Mouse (Mus musculus) myocyte (in vitro differentiated cells): ENCODE data around the gene Tnr. TPM values are rescaled to one million over a fixed set of nuclear protein-coding genes. Genes with fewer than 3 reads are reported as not detected.

Source experiments
- H3K27me3 ChIP-seq: one replicate; pipeline ENCODE4 v1.6.1; 2011; ENCODE audit not compliant: control insufficient read depth, insufficient read depth, insufficient read length
- H3K36me3 ChIP-seq: one replicate; pipeline ENCODE4 v1.6.1; 2011; ENCODE audit not compliant: control insufficient read depth, insufficient read depth
- H3K4me2 ChIP-seq: one replicate; pipeline ENCODE4 v1.6.1; 2011; ENCODE audit warnings: low read depth, control low read depth
- H3K4me3 ChIP-seq: one replicate; pipeline ENCODE4 v1.5.1; 2011; ENCODE audit warnings: mild to moderate bottlenecking, control low read depth, moderate library complexity
- H3K79me2 ChIP-seq: one replicate; pipeline ENCODE4 v1.6.1; 2011; ENCODE audit not compliant: control insufficient read depth, insufficient read depth
- H3ac ChIP-seq: one replicate; pipeline ENCODE4 v1.6.1; 2011; ENCODE audit not compliant: control insufficient read depth, insufficient read length
- CEBPB ChIP-seq: IDR thresholded peaks from 2 replicates; pipeline ENCODE4 v1.6.1; 2011; ENCODE audit warnings: mild to moderate bottlenecking, moderate library complexity; ENCODE audit not compliant: poor library complexity, insufficient read depth, severe bottlenecking
- E2F4 ChIP-seq: IDR thresholded peaks from one replicate; pipeline ENCODE4 v1.6.1; 2011; ENCODE audit warnings: mild to moderate bottlenecking, control low read depth, moderate library complexity; ENCODE audit not compliant: insufficient read depth
- MAX ChIP-seq: IDR thresholded peaks from one replicate; pipeline ENCODE4 v1.6.1; 2011; ENCODE audit warnings: low read depth, mild to moderate bottlenecking, control low read depth
- MYOD1 ChIP-seq, 3 experiments: IDR thresholded peaks; one replicate each; pipeline ENCODE4 v1.6.1; 2011; ENCODE audit warnings: control low read depth in 2 of 3, low read depth in 2 of 3, mild to moderate bottlenecking in 2 of 3, moderate library complexity in 1 of 3; ENCODE audit not compliant: insufficient read length in 2 of 3, control insufficient read depth in 1 of 3
- MYOG ChIP-seq, 3 experiments: IDR thresholded peaks; one replicate each; pipeline ENCODE4 v1.6.1; 2011; ENCODE audit warnings: control low read depth in 2 of 3, low read depth in 2 of 3, mild to moderate bottlenecking in 2 of 3; ENCODE audit not compliant: insufficient read length in 2 of 3, control insufficient read depth in 1 of 3, insufficient read depth in 1 of 3
- POLR2A ChIP-seq: IDR thresholded peaks from one replicate; pipeline ENCODE4 v1.6.1; 2011; ENCODE audit warnings: low read depth, mild to moderate bottlenecking, control low read depth, moderate library complexity; ENCODE audit not compliant: insufficient read length
- POLR2AphosphoS2 ChIP-seq: IDR thresholded peaks from one replicate; pipeline ENCODE4 v1.6.1; 2011; ENCODE audit warnings: low read depth, control low read depth; ENCODE audit not compliant: insufficient read length
- REST ChIP-seq: IDR thresholded peaks from one replicate; pipeline ENCODE4 v1.6.1; 2011; ENCODE audit warnings: mild to moderate bottlenecking, control low read depth, moderate library complexity; ENCODE audit not compliant: insufficient read depth, insufficient read length
- SRF ChIP-seq: IDR thresholded peaks from one replicate; pipeline ENCODE4 v1.6.1; 2011; ENCODE audit warnings: low read depth; ENCODE audit not compliant: control insufficient read depth, insufficient read length
- TCF12 ChIP-seq: IDR thresholded peaks from one replicate; pipeline ENCODE4 v1.6.1; 2011; ENCODE audit warnings: mild to moderate bottlenecking, control low read depth; ENCODE audit not compliant: poor library complexity, insufficient read depth, severe bottlenecking
- TCF3 ChIP-seq: IDR thresholded peaks from one replicate; pipeline ENCODE4 v1.6.1; 2011; ENCODE audit warnings: low read depth, control low read depth; ENCODE audit not compliant: insufficient read length
- USF1 ChIP-seq: IDR thresholded peaks from one replicate; pipeline ENCODE4 v1.6.1; 2011; ENCODE audit warnings: low read depth, mild to moderate bottlenecking, control low read depth, moderate library complexity
- polyA plus RNA-seq: library from polyadenylated mRNA; unstranded; fragments of >200 nt; fragmentation: generic; extraction: Trizol; gene quantifications from one replicate; pipeline ENCODE4 v1.2.1, GENCODE M21; 2012; ENCODE audit warnings: missing spikeins

Gene Tnr
- polyA plus RNA-seq, 1 experiment, result 0.02 TPM

- Histone ChIP-seq H3K4me2 (peak overlapping the region; percentile 94), H3K27me3 (no peaks in the 10 kb centered on the region), H3K79me2 (no peaks in the 10 kb centered on the region), H3K36me3 (no peaks in the 10 kb centered on the region), H3K4me3 (no peak overlapping the region), H3ac (no peak overlapping the region)
- TF ChIP-seq TCF12 (no peak), MYOD1 (IDR thresholded peaks at IDR 0.05; ENCODE audit: control insufficient read depth in 1 of 3, insufficient read length in 2 of 3, low read depth in 2 of 3) (no peak), MAX (no peak), POLR2AphosphoS2 (no peak), REST (no peak), TCF3 (no peak)
These were observed 365.0 kb downstream of the Tnr start for GRCm38 (mm10) chr1:159888611-159889010.

GRCm38 (mm10) chr1:159889012-159889765 lies 365.6 kb downstream of the Tnr start:
- H3ac ChIP-seq, result no peak overlapping the region
- no peak overlapping the region for H3K4me3 ChIP-seq
- no peaks in the 10 kb centered on the region for H3K36me3 ChIP-seq
- no peaks in the 10 kb centered on the region for H3K27me3 ChIP-seq
- TF ChIP-seq E2F4, result no peak
- TF ChIP-seq MYOD1 (IDR thresholded peaks at IDR 0.05; ENCODE audit: control insufficient read depth in 1 of 3, insufficient read length in 2 of 3, low read depth in 2 of 3), result no peak
- TF ChIP-seq TCF12, result no peak
- no peak for TF ChIP-seq POLR2A
- no peak for TF ChIP-seq USF1
- TF ChIP-seq CEBPB, result no peak
- TF ChIP-seq POLR2AphosphoS2, result no peak
- no peak for TF ChIP-seq TCF3
- TF ChIP-seq REST, result no peak
- no peak for TF ChIP-seq SRF
- TF ChIP-seq MYOG (IDR thresholded peaks at IDR 0.05; ENCODE audit: control insufficient read depth in 1 of 3, insufficient read depth in 1 of 3, insufficient read length in 2 of 3, low read depth in 2 of 3), result no peak
- TF ChIP-seq MAX, result no peak
- no peaks in the 10 kb centered on the region for H3K79me2 ChIP-seq
- peak overlapping the region; percentile 94 for H3K4me2 ChIP-seq

GRCm38 (mm10) chr1:159890524-159890923 lies 367.0 kb downstream of the Tnr start:
- no peaks in the 10 kb centered on the region for H3K27me3 ChIP-seq
- TF ChIP-seq REST, result no peak
- no peak for TF ChIP-seq TCF3
- no peak overlapping the region for H3K4me3 ChIP-seq
- H3K36me3 ChIP-seq, result no peaks in the 10 kb centered on the region
- H3ac ChIP-seq, result no peak overlapping the region
- no peaks in the 10 kb centered on the region for H3K79me2 ChIP-seq
- peak overlapping the region; percentile 94 for H3K4me2 ChIP-seq

GRCm38 (mm10) chr1:159895094-159895493 lies 371.5 kb downstream of the Tnr start:
- Histone ChIP-seq H3K4me3 (no peak overlapping the region), H3ac (no peak overlapping the region), H3K79me2 (no peaks in the 10 kb centered on the region), H3K36me3 (no peaks in the 10 kb centered on the region), H3K4me2 (no peak overlapping the region), H3K27me3 (no peaks in the 10 kb centered on the region)
- no peak for TF ChIP-seq POLR2A
- no peak for TF ChIP-seq REST
- TF ChIP-seq MYOD1 (IDR thresholded peaks at IDR 0.05; ENCODE audit: control insufficient read depth in 1 of 3, insufficient read length in 2 of 3, low read depth in 2 of 3), result no peak
- no peak for TF ChIP-seq TCF12
- no peak for TF ChIP-seq USF1
- no peak for TF ChIP-seq TCF3

- Histone ChIP-seq H3K27me3 (no peaks in the 10 kb centered on the region), H3ac (no peak overlapping the region), H3K79me2 (no peaks in the 10 kb centered on the region), H3K4me2 (no peak overlapping the region), H3K4me3 (no peak overlapping the region), H3K36me3 (no peaks in the 10 kb centered on the region)
- no peak for TF ChIP-seq TCF12
- no peak for TF ChIP-seq MAX
- no peak for TF ChIP-seq TCF3
- no peak for TF ChIP-seq E2F4
- TF ChIP-seq SRF, result no peak
- TF ChIP-seq USF1, result no peak
- TF ChIP-seq POLR2AphosphoS2, result no peak
- no peak for TF ChIP-seq MYOG (IDR thresholded peaks at IDR 0.05; ENCODE audit: control insufficient read depth in 1 of 3, insufficient read depth in 1 of 3, insufficient read length in 2 of 3, low read depth in 2 of 3)
- no peak for TF ChIP-seq MYOD1 (IDR thresholded peaks at IDR 0.05; ENCODE audit: control insufficient read depth in 1 of 3, insufficient read length in 2 of 3, low read depth in 2 of 3)
- no peak for TF ChIP-seq POLR2A
- TF ChIP-seq CEBPB, result no peak
- no peak for TF ChIP-seq REST
These were observed 376.4 kb downstream of the Tnr start for GRCm38 (mm10) chr1:159899991-159900390.
